ENCODE assay signal across 8 mouse cellular contexts in genomic region chr11:62613657-62614365, GRCm38 (mm10). TPM values are rescaled to one million over a fixed set of nuclear protein-coding genes. Genes with fewer than 3 reads are reported as not detected.
DNase-seq lines count a peak whose midpoint lies in the region; ATAC-seq and TF ChIP-seq lines count a peak whose summit lies in the region.

No protein-coding gene starts in this region.

- peaks cover 16% of the 10 kb centered on the region for H3K36me3 ChIP-seq in E14TG2a.4 (ENCODE audit: insufficient read depth, low read length)
- H3K36me3 ChIP-seq in forebrain, embryonic 13.5 days (ENCODE audit: poor library complexity, severe bottlenecking), result peaks cover 33% of the 10 kb centered on the region
- no peaks in the 10 kb centered on the region; the same call in 1 of the 2 replicates for H3K36me3 ChIP-seq in liver, embryonic 15.5 days (replicated peaks)
- H3K36me3 ChIP-seq in neural tube, embryonic 12.5 days, result peaks cover 21% of the 10 kb centered on the region; the same call in 1 of the 2 replicates
- 0 out of 2 replicates have a peak, but pooled peaks cover 3% of the 10 kb centered on the region for H3K36me3 ChIP-seq in stomach, postnatal 0 days (ENCODE audit: control insufficient read depth, insufficient read depth, low read length)

- no peaks in the 10 kb centered on the region for H3K9me3 ChIP-seq in E14TG2a.4 (ENCODE audit: low read length)
- no peaks in the 10 kb centered on the region for H3K9me3 ChIP-seq in forebrain, embryonic 13.5 days (replicated peaks)
- no peaks in the 10 kb centered on the region for H3K9me3 ChIP-seq in liver, embryonic 15.5 days (replicated peaks)
- no peaks in the 10 kb centered on the region for H3K9me3 ChIP-seq in neural tube, embryonic 12.5 days
- no peaks in the 10 kb centered on the region for H3K9me3 ChIP-seq in stomach, postnatal 0 days (ENCODE audit: control insufficient read depth, low read length)

- peak overlapping the region; percentile 63 for H3K4me3 ChIP-seq in E14TG2a.4 (replicated peaks; ENCODE audit: low read length)
- peak overlapping the region; percentile 17 for H3K4me3 ChIP-seq in forebrain, embryonic 13.5 days
- no peak overlapping the region for H3K4me3 ChIP-seq in liver, embryonic 15.5 days (replicated peaks)
- H3K4me3 ChIP-seq in neural tube, embryonic 12.5 days, result peak overlapping the region; percentile 13
- H3K4me3 ChIP-seq in stomach, postnatal 0 days (ENCODE audit: low read depth, low read length), result peak overlapping the region; percentile 13; the same call in 1 of the 2 replicates

- peaks cover 27% of the 10 kb centered on the region for H3K4me1 ChIP-seq in E14TG2a.4 (replicated peaks; ENCODE audit: low read depth, low read length)
- peaks cover 28% of the 10 kb centered on the region for H3K4me1 ChIP-seq in forebrain, embryonic 13.5 days
- peaks cover 5% of the 10 kb centered on the region for H3K4me1 ChIP-seq in liver, embryonic 15.5 days (replicated peaks)
- H3K4me1 ChIP-seq in neural tube, embryonic 12.5 days, result peaks cover 27% of the 10 kb centered on the region
- H3K4me1 ChIP-seq in stomach, postnatal 0 days (replicated peaks; ENCODE audit: control insufficient read depth, insufficient read depth), result no peaks in the 10 kb centered on the region

- TF ChIP-seq EP300 in stomach, postnatal 0 days (optimal IDR thresholded peaks at IDR 0.05), result no peak

- intact Hi-C loops in heart, postnatal 10 days (cut with DNase I), result loop anchor here (1.0 kb wide), 2 partner anchors 34 to 61 kb away; partner anchors contain the start of genes Lrrc75a and Mmgt2

- ATAC-seq in forebrain, embryonic 13.5 days, result peak; percentile 97
- ATAC-seq in liver, embryonic 15.5 days (ENCODE audit: insufficient read depth), result peak; percentile 56
- ATAC-seq in neural tube, embryonic 12.5 days (ENCODE audit: low FRiP score, low read depth), result peak; percentile 90
- ATAC-seq in stomach, postnatal 0 days (ENCODE audit: low FRiP score, low TSS enrichment), result peak; percentile 87

- TF ChIP-seq CTCF in E14TG2a.4 (conservative IDR thresholded peaks at IDR 0.05; ENCODE audit: low read length), result peak; percentile 98
- TF ChIP-seq CTCF in stomach, postnatal 0 days (IDR thresholded peaks at IDR 0.05; ENCODE audit: low read depth), result peak; percentile 100

- WGBS in forebrain, embryonic 13.5 days, result 3% methylated on average over 19 of the region's 19 CpGs
- WGBS in liver, embryonic 15.5 days (ENCODE audit: insufficient replicate concordance), result 31% methylated on average over 19 of the region's 19 CpGs
- 3% methylated on average over 19 of the region's 19 CpGs for WGBS in neural tube, embryonic 12.5 days
- WGBS in stomach, postnatal 0 days, result 19% methylated on average over 19 of the region's 19 CpGs

- peak; percentile 75 for DNase-seq in c-Kit-positive CD71-positive TER-119-positive erythroid progenitor cells, embryonic 14.5 days (ENCODE audit: low spot score)
- peak; percentile 96 to 97 for DNase-seq in heart, postnatal 10 days
- DNase-seq in kidney, postnatal 4 days, result peak; percentile 96 to 97
- peak; percentile 94 for DNase-seq in stomach, postnatal 0 days (ENCODE audit: low spot score)

- peak overlapping the region; percentile 68 for H3K9ac ChIP-seq in forebrain, embryonic 13.5 days
- no peak overlapping the region for H3K9ac ChIP-seq in liver, embryonic 15.5 days
- H3K9ac ChIP-seq in neural tube, embryonic 12.5 days, result peak overlapping the region; percentile 48
- peak overlapping the region; percentile 35 for H3K9ac ChIP-seq in stomach, postnatal 0 days (ENCODE audit: low read length)

- no peaks in the 10 kb centered on the region for H3K27me3 ChIP-seq in E14TG2a.4 (ENCODE audit: insufficient read depth, low read length)
- no peaks in the 10 kb centered on the region for H3K27me3 ChIP-seq in forebrain, embryonic 13.5 days
- H3K27me3 ChIP-seq in liver, embryonic 15.5 days, result no peaks in the 10 kb centered on the region
- no peaks in the 10 kb centered on the region for H3K27me3 ChIP-seq in neural tube, embryonic 12.5 days (replicated peaks)
- no peaks in the 10 kb centered on the region for H3K27me3 ChIP-seq in stomach, postnatal 0 days (ENCODE audit: control insufficient read depth, insufficient read depth, low read length)

- H3K27ac ChIP-seq in forebrain, embryonic 13.5 days, result peak overlapping the region; percentile 92
- no peak overlapping the region for H3K27ac ChIP-seq in liver, embryonic 15.5 days (replicated peaks)
- H3K27ac ChIP-seq in neural tube, embryonic 12.5 days, result peak overlapping the region; percentile 84
- peak overlapping the region; percentile 24; the same call in 1 of the 2 replicates for H3K27ac ChIP-seq in stomach, postnatal 0 days (replicated peaks)

- H3K4me2 ChIP-seq in forebrain, embryonic 13.5 days, result peak overlapping the region; percentile 56
- peak overlapping the region; percentile 27 for H3K4me2 ChIP-seq in liver, embryonic 15.5 days
- H3K4me2 ChIP-seq in neural tube, embryonic 12.5 days (replicated peaks), result peak overlapping the region; percentile 52
- H3K4me2 ChIP-seq in stomach, postnatal 0 days (replicated peaks; ENCODE audit: low read depth), result peak overlapping the region; percentile 46

RNA-seq across cellular contexts. Expression of gene Lrrc75a, which starts 34.5 kb away (rescaled TPM):
- 8.0 and 9.4 TPM in 2 replicates for polyA plus RNA-seq in forebrain, embryonic 13.5 days (2015; fragmentation: Nextera tagmentation; extraction: Ambion mirVana)
- total RNA-seq in heart, postnatal 10 days (2021), result 10 to 100 TPM; 12.0 to 12.3 TPM
- polyA plus RNA-seq in liver, embryonic 15.5 days (2015; fragmentation: Nextera tagmentation; extraction: Ambion mirVana), result 1.7 and 2.0 TPM in 2 replicates
- polyA plus RNA-seq in neural tube, embryonic 12.5 days (2016; fragmentation: Nextera tagmentation; extraction: Ambion mirVana), result 14.2 and 15.9 TPM in 2 replicates
- polyA plus RNA-seq in stomach, postnatal 0 days (2015; fragmentation: Nextera tagmentation; extraction: Ambion mirVana), result 7.3 and 8.4 TPM in 2 replicates

RNA-seq across cellular contexts. Expression of gene Mmgt2, which starts 34.7 kb away (rescaled TPM):
- 31.3 and 33.2 TPM in 2 replicates for polyA plus RNA-seq in forebrain, embryonic 13.5 days (2015; fragmentation: Nextera tagmentation; extraction: Ambion mirVana)
- total RNA-seq in heart, postnatal 10 days (2021), result 10 to 100 TPM; 10.8 to 15.8 TPM
- 7.2 and 7.8 TPM in 2 replicates for polyA plus RNA-seq in liver, embryonic 15.5 days (2015; fragmentation: Nextera tagmentation; extraction: Ambion mirVana)
- 30.8 and 34.7 TPM in 2 replicates for polyA plus RNA-seq in neural tube, embryonic 12.5 days (2016; fragmentation: Nextera tagmentation; extraction: Ambion mirVana)
- polyA plus RNA-seq in stomach, postnatal 0 days (2015; fragmentation: Nextera tagmentation; extraction: Ambion mirVana), result 30.2 and 35.9 TPM in 2 replicates

RNA-seq across cellular contexts. Expression of gene Trpv2, which starts 39.5 kb away (rescaled TPM):
- polyA plus RNA-seq in forebrain, embryonic 13.5 days (2015; fragmentation: Nextera tagmentation; extraction: Ambion mirVana), result 8.2 and 9.1 TPM in 2 replicates
- 1 to 10 TPM; 4.3 to 4.5 TPM for total RNA-seq in heart, postnatal 10 days (2021)
- 5.5 and 6.3 TPM in 2 replicates for polyA plus RNA-seq in liver, embryonic 15.5 days (2015; fragmentation: Nextera tagmentation; extraction: Ambion mirVana)
- 16.0 and 18.0 TPM in 2 replicates for polyA plus RNA-seq in neural tube, embryonic 12.5 days (2016; fragmentation: Nextera tagmentation; extraction: Ambion mirVana)
- 9.6 and 11.0 TPM in 2 replicates for polyA plus RNA-seq in stomach, postnatal 0 days (2015; fragmentation: Nextera tagmentation; extraction: Ambion mirVana)
